Mouse (Mus musculus): ENCODE results near the gene Usp15. TPM values are rescaled to one million over a fixed set of nuclear protein-coding genes. Genes with fewer than 3 reads are reported as not detected.

Gene Usp15
- polyA plus RNA-seq, 2 experiments: 42.7 to 73.0 TPM

DNA sequence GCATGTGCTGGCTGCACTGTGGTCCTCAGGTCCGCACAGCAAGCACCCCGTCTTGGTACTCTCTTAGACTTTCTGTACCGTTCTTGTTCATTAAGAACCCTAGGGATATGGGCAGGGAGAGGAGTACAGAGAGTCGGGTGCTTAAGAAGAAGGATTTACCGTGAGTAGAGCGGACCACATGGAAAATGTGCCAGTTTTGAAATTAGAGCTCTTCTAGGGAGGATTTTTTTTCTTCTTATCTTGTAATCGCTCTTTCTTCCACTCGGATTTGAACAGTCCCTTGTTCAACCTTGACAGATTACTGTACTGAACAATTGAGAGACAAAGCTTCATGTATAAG is 3.5 kb upstream of the Usp15 start:
- Histone ChIP-seq H3K4me1 (ENCODE audit: control insufficient read depth, insufficient read depth, low read length) (0 out of 2 replicates have a peak, but pooled peaks cover 3% of the 10 kb centered on the region), H3K4me3 (replicated peaks; ENCODE audit: low read length) (no peak overlapping the region), H3K4me2 (replicated peaks; ENCODE audit: low read depth, low read length, severe bottlenecking) (no peak overlapping the region), H3K36me3 (ENCODE audit: control insufficient read depth, insufficient read depth, low read length) (no peaks in the 10 kb centered on the region), H3K9ac (ENCODE audit: low read depth, low read length, severe bottlenecking) (no peak overlapping the region), H3K27me3 (ENCODE audit: control insufficient read depth, insufficient read depth, low read length) (no peaks in the 10 kb centered on the region), H3K27ac (replicated peaks; ENCODE audit: low read depth, low read length) (no peak overlapping the region), H3K9me3 (ENCODE audit: control insufficient read depth, low read length) (no peaks in the 10 kb centered on the region)
- ATAC-seq (ENCODE audit: low FRiP score, low read depth) (no peak), DNase-seq (ENCODE audit: low spot score) (no peak)
- WGBS: 88% methylated on average over 8 of the region's 8 CpGs
- TF ChIP-seq POLR2A (IDR thresholded peaks at IDR 0.05; ENCODE audit: borderline replicate concordance, extremely low read depth, insufficient read depth, insufficient read length): no peak

GRCm38 (mm10) chr10:123199615-123200319 is 3.0 kb upstream of the Usp15 start:
- no peak for TF ChIP-seq POLR2A (IDR thresholded peaks at IDR 0.05; ENCODE audit: borderline replicate concordance, extremely low read depth, insufficient read depth, insufficient read length)
- ATAC-seq (ENCODE audit: low FRiP score, low read depth) (no peak), DNase-seq (ENCODE audit: low spot score) (no peak)
- no peaks in the 10 kb centered on the region for H3K9me3 ChIP-seq (ENCODE audit: control insufficient read depth, low read length)
- no peak overlapping the region for H3K4me2 ChIP-seq (replicated peaks; ENCODE audit: low read depth, low read length, severe bottlenecking)
- H3K36me3 ChIP-seq (ENCODE audit: control insufficient read depth, insufficient read depth, low read length): no peaks in the 10 kb centered on the region
- 0 out of 2 replicates have a peak, but pooled peaks cover 6% of the 10 kb centered on the region for H3K4me1 ChIP-seq (ENCODE audit: control insufficient read depth, insufficient read depth, low read length)
- no peak overlapping the region for H3K9ac ChIP-seq (ENCODE audit: low read depth, low read length, severe bottlenecking)
- H3K27me3 ChIP-seq (ENCODE audit: control insufficient read depth, insufficient read depth, low read length): no peaks in the 10 kb centered on the region
- no peak overlapping the region for H3K4me3 ChIP-seq (replicated peaks; ENCODE audit: low read length)
- WGBS: 83% methylated on average over 19 of the region's 19 CpGs
- H3K27ac ChIP-seq (replicated peaks; ENCODE audit: low read depth, low read length): no peak overlapping the region

DNA sequence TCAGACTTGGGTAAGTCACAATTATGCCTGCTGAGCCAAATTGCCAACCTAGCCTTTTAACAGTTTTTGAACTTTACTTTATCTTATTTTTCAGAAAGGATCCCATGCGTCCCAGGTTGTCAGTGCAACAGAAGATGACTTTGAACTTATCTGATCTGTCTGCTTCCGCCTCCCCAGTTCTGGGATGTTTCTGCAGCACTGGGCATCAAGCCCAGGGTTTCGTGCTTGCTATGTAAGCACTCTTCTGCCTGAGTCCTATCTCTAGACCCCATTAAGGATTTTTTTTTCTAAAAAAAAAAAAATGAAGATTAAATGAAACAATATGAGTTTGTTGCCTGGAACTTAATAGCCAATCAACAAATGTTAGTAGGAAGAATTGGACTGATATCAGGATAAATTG is 2.3 kb upstream of the Usp15 start:
- Histone ChIP-seq H3K9ac (ENCODE audit: low read depth, low read length, severe bottlenecking) (no peak overlapping the region), H3K4me1 (ENCODE audit: control insufficient read depth, insufficient read depth, low read length) (0 out of 2 replicates have a peak, but pooled peaks cover 6% of the 10 kb centered on the region), H3K27me3 (ENCODE audit: control insufficient read depth, insufficient read depth, low read length) (no peaks in the 10 kb centered on the region), H3K27ac (replicated peaks; ENCODE audit: low read depth, low read length) (no peak overlapping the region), H3K36me3 (ENCODE audit: control insufficient read depth, insufficient read depth, low read length) (no peaks in the 10 kb centered on the region), H3K4me3 (replicated peaks; ENCODE audit: low read length) (no peak overlapping the region), H3K4me2 (replicated peaks; ENCODE audit: low read depth, low read length, severe bottlenecking) (no peak overlapping the region), H3K9me3 (ENCODE audit: control insufficient read depth, low read length) (no peaks in the 10 kb centered on the region)
- WGBS: 90% methylated on average over 3 of the region's 3 CpGs
- DNase-seq (ENCODE audit: low spot score): no peak
- no peak for TF ChIP-seq POLR2A (IDR thresholded peaks at IDR 0.05; ENCODE audit: borderline replicate concordance, extremely low read depth, insufficient read depth, insufficient read length)
- no peak for ATAC-seq (ENCODE audit: low FRiP score, low read depth)

DNA sequence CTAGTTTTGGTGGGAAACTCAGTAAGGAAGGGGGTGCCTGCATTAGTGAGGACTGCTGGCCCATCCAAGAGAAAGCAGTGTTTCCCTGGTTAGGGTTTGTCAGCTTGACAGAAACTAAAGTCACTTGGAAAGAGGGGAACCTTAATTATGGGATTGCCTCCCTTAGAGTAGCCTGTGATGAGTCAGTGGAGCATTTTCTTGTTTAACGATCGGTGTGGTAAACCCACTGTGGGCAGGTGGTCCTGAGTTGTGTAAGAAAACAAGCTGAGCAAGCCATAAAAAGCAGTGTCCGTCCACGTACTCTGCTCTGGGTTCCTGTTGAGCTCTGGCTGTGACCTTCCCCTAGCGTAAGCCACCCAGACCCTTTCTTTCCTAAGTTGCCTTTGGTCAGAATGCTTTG is 1.4 kb upstream of the Usp15 start:
- Histone ChIP-seq H3K4me2 (replicated peaks; ENCODE audit: low read depth, low read length, severe bottlenecking) (no peak overlapping the region), H3K4me1 (ENCODE audit: control insufficient read depth, insufficient read depth, low read length) (0 out of 2 replicates have a peak, but pooled peaks cover 6% of the 10 kb centered on the region), H3K36me3 (ENCODE audit: control insufficient read depth, insufficient read depth, low read length) (no peaks in the 10 kb centered on the region), H3K9ac (ENCODE audit: low read depth, low read length, severe bottlenecking) (no peak overlapping the region), H3K9me3 (ENCODE audit: control insufficient read depth, low read length) (no peaks in the 10 kb centered on the region), H3K27ac (replicated peaks; ENCODE audit: low read depth, low read length) (no peak overlapping the region), H3K4me3 (replicated peaks; ENCODE audit: low read length) (no peak overlapping the region), H3K27me3 (ENCODE audit: control insufficient read depth, insufficient read depth, low read length) (no peaks in the 10 kb centered on the region)
- no peak for ATAC-seq (ENCODE audit: low FRiP score, low read depth)
- DNase-seq (ENCODE audit: low spot score): no peak
- no peak for TF ChIP-seq POLR2A (IDR thresholded peaks at IDR 0.05; ENCODE audit: borderline replicate concordance, extremely low read depth, insufficient read depth, insufficient read length)
- WGBS: 61% methylated on average over 5 of the region's 5 CpGs

- DNase-seq (ENCODE audit: low spot score) (peak; percentile 71), ATAC-seq (ENCODE audit: low FRiP score, low read depth) (peak; percentile 60)
- Histone ChIP-seq H3K27me3 (ENCODE audit: control insufficient read depth, insufficient read depth, low read length) (no peaks in the 10 kb centered on the region), H3K4me2 (replicated peaks; ENCODE audit: low read depth, low read length, severe bottlenecking) (peak overlapping the region; percentile 53), H3K4me1 (ENCODE audit: control insufficient read depth, insufficient read depth, low read length) (0 out of 2 replicates have a peak, but pooled peaks cover 6% of the 10 kb centered on the region), H3K9ac (ENCODE audit: low read depth, low read length, severe bottlenecking) (peak overlapping the region; percentile 82), H3K27ac (replicated peaks; ENCODE audit: low read depth, low read length) (peak overlapping the region; percentile 83), H3K36me3 (ENCODE audit: control insufficient read depth, insufficient read depth, low read length) (no peaks in the 10 kb centered on the region), H3K4me3 (replicated peaks; ENCODE audit: low read length) (peak overlapping the region; percentile 98), H3K9me3 (ENCODE audit: control insufficient read depth, low read length) (no peaks in the 10 kb centered on the region)
- WGBS: 4% methylated on average over 49 of the region's 66 CpGs
- no peak for TF ChIP-seq POLR2A (IDR thresholded peaks at IDR 0.05; ENCODE audit: borderline replicate concordance, extremely low read depth, insufficient read depth, insufficient read length)
Observed at GRCm38 (mm10) chr10:123195961-123196834, 597 bp downstream of the Usp15 start.

Measured in limb, embryonic 14.5 days (tissue).